Mouse (Mus musculus) CD4-positive, CD25-positive, alpha-beta regulatory T cell, adult 4 months (primary cell): ENCODE results near the gene Melk. TPM values are rescaled to one million over a fixed set of nuclear protein-coding genes. Genes with fewer than 3 reads are reported as not detected.

Experiments used
- ATAC-seq: one replicate; pipeline ENCODE4 v1.8.0; 2017
- polyA plus RNA-seq, 2 experiments: library from polyadenylated mRNA; unstranded; fragments of 100-300 nt; shearing (Covaris generic); gene quantifications; one replicate each; pipeline ENCODE4 v1.2.1; 2017

Melk gene
- polyA plus RNA-seq, 2 experiments from 2014 or later, result 5.2 to 8.1 TPM

DNA sequence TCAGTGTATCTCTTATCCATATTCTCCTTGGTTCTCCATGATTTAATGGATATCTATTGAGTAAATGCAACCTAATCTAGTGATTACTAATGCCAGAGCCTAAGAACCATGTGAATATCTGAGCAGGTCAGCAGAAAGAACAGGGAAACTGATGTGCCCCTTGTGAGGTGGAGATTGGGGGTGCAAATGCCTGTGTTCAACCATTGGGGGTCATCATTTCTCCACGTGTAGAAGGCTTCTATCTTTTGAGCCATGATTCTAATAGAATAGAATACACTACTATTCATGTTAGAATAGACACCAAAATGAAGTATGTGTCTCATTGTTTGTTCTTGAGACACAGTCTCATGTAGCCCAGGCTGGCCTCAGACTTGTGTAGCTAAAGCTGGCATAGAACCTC lies 27.3 kb downstream of the Melk start:
- no peak for ATAC-seq

DNA sequence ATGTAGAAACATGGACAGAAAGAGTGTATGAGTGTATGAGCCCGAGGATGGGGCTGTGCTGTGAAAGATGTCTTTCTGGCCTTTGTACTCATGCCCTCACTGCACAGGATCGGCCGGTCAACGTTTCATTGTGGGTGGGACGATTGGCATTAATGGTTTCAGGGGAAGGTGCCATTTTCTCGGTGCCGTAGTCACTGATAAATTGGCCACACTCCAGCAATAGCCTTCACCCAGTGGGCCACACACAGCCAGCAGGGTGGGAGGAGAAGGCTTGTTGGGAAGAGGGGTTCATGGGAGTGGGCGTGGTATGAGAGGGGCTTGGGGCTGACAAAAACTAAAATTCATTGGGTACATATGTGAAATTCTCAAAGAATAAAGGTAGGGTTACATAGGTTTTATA lies 34.3 kb downstream of the Melk start:
- ATAC-seq, result no peak

DNA sequence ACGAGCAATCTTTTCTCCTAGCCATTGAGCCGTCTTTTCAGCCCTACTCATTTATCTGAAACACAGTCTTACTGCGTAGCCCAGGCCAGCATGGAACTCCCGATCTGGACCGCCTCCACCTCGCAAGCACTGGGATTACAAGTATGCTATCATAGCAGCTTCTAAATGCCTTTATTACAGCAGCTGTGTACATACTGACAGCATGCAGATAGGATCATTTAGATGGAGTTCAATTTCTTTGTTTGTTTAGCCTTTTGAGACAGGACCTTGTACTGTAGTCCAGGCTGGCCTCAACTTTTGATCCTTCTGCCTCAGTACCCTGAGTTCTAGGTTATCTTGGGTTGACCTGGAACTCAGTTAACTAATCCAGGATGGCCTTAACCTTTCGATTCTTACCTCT lies 61.0 kb downstream of the Melk start:
- no peak for ATAC-seq

DNA sequence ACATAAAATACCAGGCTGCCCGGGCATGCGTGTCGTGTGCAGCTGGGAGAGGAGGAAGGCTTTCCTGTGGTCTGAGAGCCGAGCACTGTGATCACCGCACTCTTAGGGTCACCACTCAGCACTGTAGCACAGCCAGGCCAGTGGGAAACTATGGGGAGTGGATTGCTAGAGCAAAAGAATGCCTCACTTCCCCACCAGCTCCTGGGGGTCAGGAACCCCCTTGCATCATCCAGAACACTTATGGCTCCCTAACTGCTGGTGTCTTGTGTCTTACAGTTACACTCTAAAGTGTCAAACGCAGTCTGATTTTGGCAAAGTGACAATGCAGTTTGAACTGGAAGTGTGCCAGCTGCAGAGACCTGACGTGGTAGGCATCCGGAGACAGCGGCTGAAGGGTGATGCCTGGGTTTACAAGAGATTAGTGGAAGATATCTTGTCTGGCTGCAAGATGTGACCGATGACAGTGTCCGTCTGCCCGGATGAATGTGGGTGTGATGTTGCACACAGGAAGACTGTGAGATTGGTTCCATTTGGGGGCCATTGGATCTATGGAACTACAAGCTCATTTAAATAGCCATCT lies 62.8 kb downstream of the Melk start:
- no peak for ATAC-seq

- no peak for ATAC-seq
These were observed 91.8 kb downstream of the Melk start for GRCm38 (mm10) chr4:44392231-44393216.

DNA sequence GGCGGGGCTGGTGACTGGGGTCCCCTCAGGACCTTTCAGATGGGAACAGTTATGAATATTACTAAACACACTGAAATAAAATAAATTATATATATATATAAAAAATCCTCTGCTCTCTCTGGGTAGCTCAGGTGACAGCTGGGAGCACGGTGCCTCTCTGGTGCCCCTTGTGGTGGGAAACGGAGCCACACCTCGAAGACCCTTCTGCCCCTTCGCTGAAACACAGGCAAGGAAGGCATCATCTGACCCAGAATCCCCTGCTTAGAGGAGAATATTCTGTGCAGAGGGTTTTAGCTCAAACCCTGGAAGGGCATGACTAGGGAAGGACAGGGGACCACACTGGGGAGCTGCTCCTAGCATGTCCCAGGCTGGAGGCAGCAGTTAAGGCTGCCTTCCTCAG lies 101.9 kb downstream of the Melk start:
- ATAC-seq, result no peak

- no peak for ATAC-seq
These were observed 103.8 kb downstream of the Melk start for GRCm38 (mm10) chr4:44404487-44404886.

Other genes with a start within 250 kb of the Melk start
- gene Gne, start 216.7 kb upstream of the Melk start, polyA plus RNA-seq, result 10 to 100 TPM; 20.5 to 20.9 TPM
- gene Rnf38, start 67.1 kb upstream of the Melk start, polyA plus RNA-seq, result 10 to 100 TPM; 27.5 to 27.7 TPM